Mouse (Mus musculus): ENCODE measurements at regions not wholly inside any gene's neighbourhood (a gene's known extent, or its start where the extent isn't known, plus 50 kb on each side); places are given as distances from the start of the nearest gene placed in this dataset. TPM values are rescaled to one million over a fixed set of nuclear protein-coding genes. Genes with fewer than 3 reads are reported as not detected.

DNA sequence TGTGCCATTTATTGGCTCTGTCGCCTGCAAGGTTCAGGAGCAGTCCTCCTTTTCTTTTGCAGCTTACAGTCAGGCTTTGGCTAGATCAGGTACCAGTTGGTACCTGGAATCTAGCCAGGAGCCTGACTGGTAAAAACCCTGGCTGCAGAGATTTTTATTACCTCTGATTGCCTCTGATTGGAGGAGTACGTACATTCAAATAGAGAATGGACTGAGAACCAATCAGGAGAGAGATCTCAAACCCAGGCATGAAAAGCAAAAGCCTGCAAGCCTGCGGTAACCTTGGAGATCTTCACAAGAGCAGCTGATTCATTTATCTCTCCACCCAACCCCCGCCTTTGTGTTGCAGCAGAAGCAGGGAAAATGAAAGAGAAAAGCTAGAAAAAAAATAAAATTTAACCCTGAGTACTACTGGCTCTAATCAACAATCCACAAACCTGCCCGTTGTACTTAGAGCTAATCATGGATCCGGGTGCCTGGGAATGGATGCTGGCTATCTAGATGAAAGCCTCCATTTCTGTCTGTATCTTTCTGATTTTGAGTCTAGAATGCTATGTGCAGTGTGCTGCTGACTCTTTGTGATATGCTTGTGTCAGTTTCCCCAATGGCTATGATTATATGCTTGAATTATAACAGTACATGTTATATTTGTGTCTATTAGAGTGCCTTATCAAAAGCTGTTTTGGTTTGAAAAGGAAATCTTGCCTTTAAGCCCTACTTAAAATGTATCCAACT lies 406.2 kb upstream of the Ndn start:
- no peak for DNase-seq (ENCODE audit: low spot score in 2 of 2)

DNA sequence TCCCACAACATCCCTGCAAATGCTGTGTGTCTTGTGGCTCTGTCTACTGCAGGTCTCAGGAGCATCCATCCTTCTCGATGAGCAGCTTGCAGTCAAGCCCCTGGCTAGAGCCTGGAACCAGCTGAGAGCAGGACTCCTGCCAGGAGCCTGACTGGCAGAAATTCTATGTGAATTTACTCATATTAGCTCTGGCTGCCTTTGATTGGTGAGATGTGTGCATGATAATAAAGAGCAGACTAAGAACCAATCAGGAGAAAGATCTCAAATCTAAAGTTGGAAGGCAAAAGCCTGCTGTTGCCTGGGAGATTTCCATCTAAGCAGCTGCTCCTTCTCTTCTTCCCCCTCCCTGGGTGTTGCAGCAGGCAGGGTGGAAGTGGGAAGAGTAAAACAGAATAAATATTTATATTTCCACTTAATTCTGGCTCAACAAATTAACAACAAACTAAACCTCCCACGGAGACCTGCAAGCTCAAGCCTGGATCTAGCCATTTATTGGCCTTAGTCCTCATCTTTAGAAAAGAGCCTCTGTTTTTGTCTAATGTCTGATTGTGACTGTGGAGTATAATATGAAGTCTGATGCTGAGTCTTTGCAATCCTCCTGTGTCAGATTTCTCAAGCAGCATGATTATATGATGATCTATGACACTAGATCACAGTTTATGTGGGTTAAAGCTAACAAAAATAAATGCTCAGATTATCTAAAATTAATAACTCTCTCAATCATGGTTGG lies 364.0 kb upstream of the Ndn start:
- peak in 1 of 2 experiments; percentile 16 for DNase-seq (ENCODE audit: low spot score in 2 of 2)

DNA sequence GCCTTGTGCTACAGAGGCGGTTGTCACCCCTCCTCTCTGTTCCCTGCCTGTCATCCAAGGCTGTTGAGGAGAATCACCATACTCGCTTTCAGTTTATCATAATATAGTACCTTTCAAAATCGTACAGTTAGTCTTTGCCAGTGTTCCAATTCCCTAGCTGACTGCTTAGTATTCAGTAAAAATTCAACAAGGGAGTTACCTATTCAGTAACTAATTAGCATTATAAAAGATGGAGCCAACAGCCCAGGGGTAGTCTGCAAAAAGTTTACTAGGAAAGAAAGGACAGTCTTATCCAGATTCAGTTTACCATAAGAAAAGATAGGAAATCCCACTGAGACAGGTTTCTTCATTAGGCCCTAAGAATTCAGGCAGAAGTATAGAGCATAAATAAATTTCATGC lies 319.7 kb upstream of the Ndn start:
- DNase-seq (ENCODE audit: low spot score in 2 of 2) = no peak

DNA sequence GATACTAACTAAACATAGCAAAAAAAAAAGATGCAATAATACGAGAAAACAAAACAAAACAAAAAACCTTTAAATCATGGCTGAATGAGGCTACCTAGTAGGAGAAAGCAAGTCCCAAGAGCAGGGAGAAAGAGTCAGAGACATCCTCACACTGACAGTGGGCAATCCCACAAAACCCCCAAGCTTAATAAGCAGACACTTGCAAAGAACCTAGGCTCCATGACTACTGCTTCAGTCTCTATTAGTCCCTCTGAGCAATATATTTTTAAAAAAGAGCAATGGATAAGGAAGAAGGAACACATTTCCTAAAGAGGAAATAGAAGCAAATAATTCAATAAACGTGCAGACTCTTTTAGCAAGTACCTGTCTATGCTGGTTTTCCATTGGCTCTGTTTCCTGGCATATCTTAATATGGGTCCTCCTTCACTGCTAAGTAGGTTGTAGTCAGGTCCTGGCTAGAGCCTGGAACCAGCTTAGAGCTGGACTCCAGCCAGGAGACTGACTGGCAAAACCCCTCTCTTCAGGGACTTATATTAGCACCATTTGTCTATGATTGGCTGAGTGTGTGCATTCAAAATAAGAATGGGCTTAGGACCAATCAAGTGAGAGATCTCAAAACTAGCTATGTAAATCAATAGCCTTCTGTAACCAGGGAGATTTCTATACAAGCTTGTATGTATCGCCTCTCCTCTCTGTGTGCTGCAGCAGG lies 300.5 kb upstream of the Ndn start:
- no peak for DNase-seq (ENCODE audit: low spot score in 2 of 2)

DNA sequence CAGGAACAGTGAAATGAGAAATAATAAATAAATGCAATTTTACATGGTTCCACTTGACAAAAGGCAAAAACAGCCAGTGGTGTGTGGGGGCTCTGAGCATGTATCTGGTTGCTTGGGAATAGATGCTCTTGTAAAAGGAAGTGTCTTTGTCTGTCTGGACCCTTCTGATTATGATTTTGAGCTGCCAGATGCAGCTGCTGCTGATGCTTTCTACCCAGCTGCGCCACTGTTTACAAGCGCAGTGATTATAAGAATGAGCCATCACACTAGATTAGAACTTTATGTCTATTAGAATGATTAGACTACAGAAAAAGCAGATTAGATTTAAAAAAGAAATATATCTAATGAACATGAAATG lies 299.9 kb upstream of the Ndn start:
- no peak for DNase-seq (ENCODE audit: low spot score in 2 of 2)

DNA sequence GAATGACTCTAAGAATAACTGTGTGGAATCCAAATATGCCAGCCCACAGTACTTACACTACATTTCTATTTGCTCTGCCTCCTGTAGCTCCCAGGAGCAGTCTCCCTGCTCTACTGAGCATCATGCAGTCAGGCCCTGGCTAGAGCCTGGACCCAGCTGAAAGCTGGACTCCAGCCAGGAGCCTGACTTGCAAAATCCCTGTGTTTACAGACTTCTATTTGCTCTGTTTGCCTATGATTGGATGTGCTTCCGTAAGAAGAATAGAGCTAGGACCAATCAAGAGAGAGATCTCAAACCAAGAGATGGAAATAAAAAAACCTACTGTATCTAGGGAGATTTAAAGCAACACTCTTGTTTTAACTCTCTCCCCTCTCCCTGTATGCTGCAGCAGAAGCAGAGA lies 267.8 kb upstream of the Ndn start:
- DNase-seq (ENCODE audit: low spot score in 2 of 2) = no peak

DNA sequence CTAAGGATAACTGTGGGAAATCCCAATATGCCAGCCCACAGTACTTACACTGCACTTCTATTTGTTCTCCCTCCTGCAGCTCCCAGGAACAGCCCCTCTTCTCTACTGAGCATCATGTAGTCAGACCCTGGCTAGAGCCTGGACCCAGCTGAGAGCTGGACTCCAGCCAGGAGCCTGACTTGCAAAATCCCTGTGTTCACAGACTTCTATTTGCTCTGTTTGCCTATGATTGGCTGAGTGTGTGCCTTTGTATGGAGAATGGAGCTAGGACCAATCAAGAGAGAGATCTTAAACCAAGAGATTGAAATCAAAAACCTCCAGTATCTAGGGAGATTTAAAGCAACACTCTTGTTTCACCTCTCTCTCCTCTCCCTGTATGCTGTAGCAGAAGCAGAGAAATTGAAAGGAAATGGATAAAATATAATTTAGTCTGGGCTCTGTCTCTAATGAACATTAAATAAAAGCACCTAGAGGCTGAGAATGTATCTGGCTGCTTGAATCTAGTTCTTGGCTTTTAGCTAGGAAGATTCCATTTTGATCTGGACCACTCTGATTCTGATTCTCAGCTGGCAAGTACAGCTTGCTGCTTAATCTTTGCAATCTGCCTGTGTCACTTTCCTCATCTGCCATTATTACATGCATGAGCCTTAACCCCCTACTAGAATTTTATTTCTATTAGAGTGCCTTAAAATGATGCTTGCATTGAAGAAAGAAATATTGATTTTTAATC lies 261.1 kb upstream of the Ndn start:
- peak in 1 of 2 experiments; percentile 8 for DNase-seq (ENCODE audit: low spot score in 2 of 2)

Small RNAs in the stretch of these regions (microRNA-seq; reads per million reads assigned to microRNA genes)
- gene Gm24923 = not detected
- not detected for gene Mir344-2
- not detected for gene Mir344f
- 0.63 reads per million for gene Mir344g
- not detected for gene Mir344i
